Mouse (Mus musculus): ENCODE results near the gene Zcchc7. TPM values are rescaled to one million over a fixed set of nuclear protein-coding genes. Genes with fewer than 3 reads are reported as not detected.

Zcchc7 gene
- 39.2 TPM for polyA plus RNA-seq (2014; fragmentation: Illumina TruSeq; extraction: RNeasy Lipid Tissue Mini Kit (QIAGEN cat#74804); ENCODE audit: low read depth, low replicate concordance)

GRCm38 (mm10) chr4:44755553-44756133 is at the start of gene Zcchc7:
Zcchc7 (plus strand) TSS chr4:44755877.

GRCm38 (mm10) chr4:44709740-44710700 is 45.7 kb upstream of the Zcchc7 start, which contains the start of gene Pax5:
Pax5 (minus strand) TSS chr4:44710487.

GRCm38 (mm10) chr4:44981280-44981973 is 225.8 kb downstream of the Zcchc7 start, which contains the start of gene Grhpr:
Grhpr (plus strand) TSS chr4:44981395.

Other genes with a start within 250 kb of the Zcchc7 start
- not detected for gene Pax5, start 45.4 kb upstream of the Zcchc7 start, polyA plus RNA-seq (2014; fragmentation: Illumina TruSeq; extraction: RNeasy Lipid Tissue Mini Kit (QIAGEN cat#74804); ENCODE audit: low read depth, low replicate concordance)
- 14.9 TPM for gene Grhpr, start 225.5 kb downstream of the Zcchc7 start, polyA plus RNA-seq (2014; fragmentation: Illumina TruSeq; extraction: RNeasy Lipid Tissue Mini Kit (QIAGEN cat#74804); ENCODE audit: low read depth, low replicate concordance)